Mouse (Mus musculus) liver, embryonic 14.5 days (tissue): ENCODE data around the gene Grm2.

ENCODE experiments used
- CTCF ChIP-seq: IDR thresholded peaks from 2 replicates; pipeline ENCODE4 v1.5.1; 2016; ENCODE audit warnings: antibody characterized with exemption, low read depth, control low read depth
- EP300 ChIP-seq: IDR thresholded peaks from 2 replicates; pipeline ENCODE4 v1.6.1; 2016; ENCODE audit warnings: antibody characterized with exemption, low read depth

DNA sequence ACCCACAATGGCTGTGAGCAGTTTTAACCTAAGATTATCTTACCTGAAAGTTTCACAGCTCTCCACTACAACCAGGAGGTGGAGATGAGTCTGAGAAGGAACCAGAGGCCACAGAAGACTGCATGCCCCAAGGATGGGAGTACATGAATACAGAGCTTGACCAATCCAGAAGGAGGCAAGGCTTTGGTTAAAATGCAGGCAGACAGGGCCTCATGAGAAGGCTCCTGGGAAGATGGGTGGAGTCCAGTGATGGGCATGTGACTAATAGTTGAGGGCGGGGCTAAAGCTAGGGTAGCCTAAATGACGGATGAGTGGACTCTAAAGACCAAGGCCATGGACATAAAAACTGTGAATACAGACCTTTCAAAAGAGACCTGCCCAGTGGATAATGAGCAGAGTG is 29.6 kb downstream of the Grm2 start, which contains the start of gene Iqcf6:
- TF ChIP-seq CTCF (no peak), EP300 (no peak)
